Mouse (Mus musculus): ENCODE results near the gene Arrdc5. TPM values are rescaled to one million over a fixed set of nuclear protein-coding genes. Genes with fewer than 3 reads are reported as not detected.

Gene Arrdc5
- not detected in 2 replicates for polyA plus RNA-seq (2015; fragmentation: Nextera tagmentation; extraction: Ambion mirVana)

DNA sequence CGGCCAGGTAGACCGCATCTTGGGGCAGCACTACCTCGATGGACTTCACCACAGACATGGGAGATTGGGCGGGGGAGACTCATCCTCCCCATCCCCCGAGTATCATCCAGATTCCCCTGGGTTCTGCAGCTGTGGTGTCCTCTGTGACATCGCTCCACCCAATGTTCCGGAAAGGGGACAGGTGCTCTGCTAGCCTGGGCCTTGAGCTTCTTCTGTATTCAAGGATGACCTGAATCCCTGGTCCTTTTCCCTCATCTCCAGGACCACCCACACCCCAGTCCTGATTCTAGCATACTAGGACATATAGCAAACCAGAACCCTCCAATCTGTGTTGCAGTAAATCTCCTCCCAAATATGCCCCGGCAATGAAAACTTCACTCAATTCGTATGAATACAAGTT lies at the start of gene Arrdc5:
TSS of gene Arrdc5 (minus strand) at position 101 of the 400 bp plus-strand sequence.
- WGBS (ENCODE audit: insufficient replicate concordance): 86% methylated on average over 9 of the region's 9 CpGs
- Histone ChIP-seq H3K36me3 (replicated peaks; ENCODE audit: insufficient read depth, low read length) (no peaks in the 10 kb centered on the region), H3K4me1 (ENCODE audit: insufficient read depth) (peaks cover 26% of the 10 kb centered on the region), H3K4me3 (ENCODE audit: low read depth, low read length) (no peak within 1 kb of the TSS), H3K27me3 (ENCODE audit: insufficient read depth, low read length) (no peaks in the 10 kb centered on the region), H3K9me3 (ENCODE audit: low read length) (no peaks in the 10 kb centered on the region), H3K27ac (ENCODE audit: low read depth) (no peak within 1 kb of the TSS), H3K9ac (replicated peaks) (no peak within 1 kb of the TSS), H3K4me2 (ENCODE audit: low read depth, low read length) (no peak within 1 kb of the TSS)
- DNase-seq (no peak), ATAC-seq (no peak)
- TF ChIP-seq EP300 (IDR thresholded peaks at IDR 0.05; ENCODE audit: low read depth) (no peak), CTCF (IDR thresholded peaks at IDR 0.05; ENCODE audit: low read depth) (no peak)

DNA sequence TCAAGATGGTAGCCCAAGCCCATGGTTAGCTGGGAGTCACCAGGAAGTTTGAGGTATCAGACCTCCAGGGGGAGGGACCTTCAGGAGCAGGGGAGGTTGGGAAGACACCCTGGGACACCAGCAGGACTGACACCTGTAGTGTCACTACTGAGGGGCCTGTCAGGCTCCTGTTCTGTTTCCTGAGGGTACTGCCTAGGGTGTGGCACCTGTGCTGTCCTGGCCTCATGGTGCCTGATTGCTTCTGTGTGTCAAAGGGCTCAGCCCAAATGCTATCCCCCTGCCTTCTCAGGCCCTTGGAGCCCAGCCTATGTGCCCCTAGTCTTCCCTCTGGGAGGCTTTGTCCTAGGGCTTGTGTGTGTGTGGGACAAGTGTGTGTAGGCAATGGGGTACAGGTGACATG lies 48.5 kb upstream of the Arrdc5 start:
- no peak for TF ChIP-seq EP300 (IDR thresholded peaks at IDR 0.05; ENCODE audit: low read depth)
- TF ChIP-seq CTCF (IDR thresholded peaks at IDR 0.05; ENCODE audit: low read depth): no peak
- Histone ChIP-seq H3K4me2 (ENCODE audit: low read depth, low read length) (no peak overlapping the region), H3K27me3 (ENCODE audit: insufficient read depth, low read length) (no peaks in the 10 kb centered on the region), H3K4me1 (ENCODE audit: insufficient read depth) (peaks cover 4% of the 10 kb centered on the region), H3K36me3 (replicated peaks; ENCODE audit: insufficient read depth, low read length) (0 out of 2 replicates have a peak, but pooled peaks cover 3% of the 10 kb centered on the region), H3K9ac (replicated peaks) (no peak overlapping the region), H3K4me3 (ENCODE audit: low read depth, low read length) (no peak overlapping the region), H3K27ac (ENCODE audit: low read depth) (no peak overlapping the region), H3K9me3 (ENCODE audit: low read length) (no peaks in the 10 kb centered on the region)
- DNase-seq (no peak), ATAC-seq (peak; percentile 30; the same call in 1 of the 2 replicates)

DNA sequence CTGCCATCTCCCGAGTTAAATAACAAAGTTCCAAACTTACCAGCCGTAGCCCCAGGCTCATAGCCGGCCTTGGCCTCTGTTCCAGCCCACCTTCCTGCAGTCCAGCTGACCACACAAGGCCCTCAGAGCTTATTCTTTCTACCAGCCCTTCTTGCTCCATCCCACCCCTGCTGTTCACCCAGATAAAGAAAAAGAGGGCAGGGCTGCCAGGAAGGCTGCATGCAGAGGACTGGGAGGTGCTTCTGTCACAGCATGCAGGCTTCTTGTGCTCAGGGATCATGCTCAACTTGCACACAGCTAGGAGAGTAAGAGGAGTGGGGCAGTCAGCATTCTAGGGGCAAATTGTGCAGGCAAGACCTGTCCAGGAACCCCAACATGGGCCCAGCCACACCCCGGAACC lies 48.0 kb upstream of the Arrdc5 start:
- H3K4me1 ChIP-seq (ENCODE audit: insufficient read depth): peaks cover 8% of the 10 kb centered on the region

DNA sequence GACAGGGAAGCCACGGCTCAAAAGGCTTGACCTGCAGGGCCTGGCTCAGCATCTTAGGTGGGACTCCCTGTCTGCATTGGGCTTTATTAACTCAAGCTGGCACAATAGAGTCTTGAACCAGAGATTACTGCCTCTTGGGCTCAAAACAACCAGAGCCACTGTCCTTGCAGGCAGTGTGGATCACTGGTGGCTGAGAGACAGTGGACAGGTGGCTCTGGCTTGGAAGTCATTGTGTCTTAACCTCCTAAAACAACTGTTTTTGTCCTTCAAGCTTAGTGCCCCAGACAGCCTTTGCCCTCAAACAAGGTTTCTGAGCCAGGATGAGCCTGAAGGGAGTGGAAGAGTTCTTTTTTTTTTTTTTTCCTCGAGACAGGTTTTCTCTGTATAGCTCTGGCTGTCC lies 45.3 kb upstream of the Arrdc5 start:
- WGBS (ENCODE audit: insufficient replicate concordance): 85% methylated on average over 2 of the region's 2 CpGs
- no peak for DNase-seq
- TF ChIP-seq CTCF (IDR thresholded peaks at IDR 0.05; ENCODE audit: low read depth): no peak
- no peak for TF ChIP-seq EP300 (IDR thresholded peaks at IDR 0.05; ENCODE audit: low read depth)

More for the DNA sequence above, 48.0 kb upstream of the Arrdc5 start:
- H3K9me3 ChIP-seq (ENCODE audit: low read length): no peaks in the 10 kb centered on the region
- ATAC-seq: peak; percentile 58
- H3K9ac ChIP-seq (replicated peaks): no peak overlapping the region
- no peak overlapping the region for H3K4me2 ChIP-seq (ENCODE audit: low read depth, low read length)
- DNase-seq: no peak
- no peak overlapping the region for H3K4me3 ChIP-seq (ENCODE audit: low read depth, low read length)
- no peaks in the 10 kb centered on the region for H3K36me3 ChIP-seq (replicated peaks; ENCODE audit: insufficient read depth, low read length)
- TF ChIP-seq EP300 (IDR thresholded peaks at IDR 0.05; ENCODE audit: low read depth): no peak
- TF ChIP-seq CTCF (IDR thresholded peaks at IDR 0.05; ENCODE audit: low read depth): no peak
- no peaks in the 10 kb centered on the region for H3K27me3 ChIP-seq (ENCODE audit: insufficient read depth, low read length)
- no peak overlapping the region for H3K27ac ChIP-seq (ENCODE audit: low read depth)
- 49% methylated on average over 4 of the region's 4 CpGs for WGBS (ENCODE audit: insufficient replicate concordance)

DNA sequence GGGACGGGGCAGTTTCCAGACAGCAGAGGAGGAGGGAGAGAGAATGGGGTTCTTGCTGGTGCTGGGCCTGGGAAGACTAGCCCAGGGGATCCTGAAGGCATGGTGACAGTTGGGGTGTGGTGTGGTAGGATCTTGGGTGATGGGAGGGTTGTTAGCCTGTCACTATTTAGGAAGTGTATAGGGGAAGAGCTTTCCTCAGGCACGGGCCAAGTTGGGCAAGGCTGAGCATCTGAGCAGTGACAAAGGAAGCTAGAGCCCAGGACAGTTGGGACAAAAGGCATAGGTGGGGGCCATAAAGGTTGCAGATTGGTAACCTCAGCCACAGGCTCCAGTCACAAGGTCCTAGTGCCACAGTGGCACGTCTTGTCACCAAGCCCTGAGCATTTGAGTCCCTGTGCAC lies 43.4 kb upstream of the Arrdc5 start:
- no peak overlapping the region for H3K9ac ChIP-seq (replicated peaks)
- peak overlapping the region; percentile 6; the same call in 1 of the 2 replicates for H3K27ac ChIP-seq (ENCODE audit: low read depth)
- no peaks in the 10 kb centered on the region for H3K9me3 ChIP-seq (ENCODE audit: low read length)
- H3K27me3 ChIP-seq (ENCODE audit: insufficient read depth, low read length): no peaks in the 10 kb centered on the region
- 56% methylated on average over 3 of the region's 3 CpGs for WGBS (ENCODE audit: insufficient replicate concordance)
- no peak for TF ChIP-seq EP300 (IDR thresholded peaks at IDR 0.05; ENCODE audit: low read depth)
- no peak for TF ChIP-seq CTCF (IDR thresholded peaks at IDR 0.05; ENCODE audit: low read depth)
- H3K4me2 ChIP-seq (ENCODE audit: low read depth, low read length): no peak overlapping the region
- DNase-seq (no peak), ATAC-seq (no peak)
- H3K4me1 ChIP-seq (ENCODE audit: insufficient read depth): peaks cover 5% of the 10 kb centered on the region; the same call in 1 of the 2 replicates
- H3K36me3 ChIP-seq (replicated peaks; ENCODE audit: insufficient read depth, low read length): no peaks in the 10 kb centered on the region; the same call in 1 of the 2 replicates
- H3K4me3 ChIP-seq (ENCODE audit: low read depth, low read length): no peak overlapping the region

More for the DNA sequence above, 45.3 kb upstream of the Arrdc5 start:
- peaks cover 8% of the 10 kb centered on the region for H3K4me1 ChIP-seq (ENCODE audit: insufficient read depth)
- no peaks in the 10 kb centered on the region for H3K9me3 ChIP-seq (ENCODE audit: low read length)
- no peaks in the 10 kb centered on the region for H3K36me3 ChIP-seq (replicated peaks; ENCODE audit: insufficient read depth, low read length)
- H3K9ac ChIP-seq (replicated peaks): no peak overlapping the region
- H3K27ac ChIP-seq (ENCODE audit: low read depth): no peak overlapping the region
- no peak for ATAC-seq
- H3K4me3 ChIP-seq (ENCODE audit: low read depth, low read length): no peak overlapping the region
- no peak overlapping the region for H3K4me2 ChIP-seq (ENCODE audit: low read depth, low read length)
- no peaks in the 10 kb centered on the region for H3K27me3 ChIP-seq (ENCODE audit: insufficient read depth, low read length)

DNA sequence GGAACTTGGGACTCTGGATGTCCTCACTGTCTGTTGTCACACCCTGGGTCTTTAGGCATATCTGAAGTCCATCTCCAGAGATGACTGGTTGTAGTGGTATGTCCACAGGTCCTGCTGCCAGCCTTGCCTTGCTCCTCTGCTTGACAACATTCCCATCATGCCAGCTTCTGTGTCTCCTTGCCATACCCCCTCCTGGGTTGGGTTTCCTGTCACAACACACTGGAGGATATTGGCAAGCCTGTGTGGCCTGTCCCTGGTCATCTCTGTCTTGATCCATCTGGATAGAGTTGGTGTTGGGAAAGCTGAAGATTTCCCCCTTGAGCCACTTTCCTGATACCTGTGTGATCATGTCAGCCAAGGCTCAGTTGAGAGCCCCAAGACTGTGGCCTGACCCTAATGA lies 40.6 kb upstream of the Arrdc5 start:
- H3K9ac ChIP-seq (replicated peaks): no peak overlapping the region; the same call in 1 of the 2 replicates
- H3K4me3 ChIP-seq (ENCODE audit: low read depth, low read length): no peak overlapping the region
- H3K27ac ChIP-seq (ENCODE audit: low read depth): no peak overlapping the region
- DNase-seq (no peak), ATAC-seq (no peak)
- no peak overlapping the region for H3K4me2 ChIP-seq (ENCODE audit: low read depth, low read length)
- H3K4me1 ChIP-seq (ENCODE audit: insufficient read depth): peaks cover 5% of the 10 kb centered on the region; the same call in 1 of the 2 replicates
- no peaks in the 10 kb centered on the region for H3K9me3 ChIP-seq (ENCODE audit: low read length)
- no peaks in the 10 kb centered on the region for H3K27me3 ChIP-seq (ENCODE audit: insufficient read depth, low read length)
- H3K36me3 ChIP-seq (replicated peaks; ENCODE audit: insufficient read depth, low read length): no peaks in the 10 kb centered on the region; the same call in 1 of the 2 replicates
- TF ChIP-seq EP300 (IDR thresholded peaks at IDR 0.05; ENCODE audit: low read depth) (no peak), CTCF (IDR thresholded peaks at IDR 0.05; ENCODE audit: low read depth) (no peak)

DNA sequence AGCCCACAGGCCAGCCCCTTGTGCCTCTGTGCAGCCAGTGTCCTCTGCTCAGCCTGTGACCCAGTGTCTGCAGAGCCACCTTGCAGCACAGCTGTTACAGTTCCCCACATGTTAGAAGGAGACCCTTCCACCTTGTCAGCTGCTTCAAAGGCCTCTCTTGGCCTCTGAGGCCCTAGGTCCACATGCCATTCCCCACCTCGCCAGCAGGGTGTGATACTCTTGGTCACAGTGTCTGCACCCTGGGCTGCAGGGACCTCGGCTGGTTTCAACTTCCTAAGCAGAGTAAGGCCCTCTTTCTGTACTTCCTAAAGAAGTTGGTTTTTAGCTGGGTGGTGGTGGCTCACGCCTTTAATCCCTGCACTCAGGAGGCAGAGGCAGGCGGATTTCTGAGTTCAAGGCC lies 38.8 kb upstream of the Arrdc5 start:
- Histone ChIP-seq H3K27ac (ENCODE audit: low read depth) (no peak overlapping the region), H3K9ac (replicated peaks) (no peak overlapping the region), H3K4me3 (ENCODE audit: low read depth, low read length) (no peak overlapping the region), H3K9me3 (ENCODE audit: low read length) (no peaks in the 10 kb centered on the region), H3K4me1 (ENCODE audit: insufficient read depth) (peaks cover 5% of the 10 kb centered on the region; the same call in 1 of the 2 replicates), H3K4me2 (ENCODE audit: low read depth, low read length) (no peak overlapping the region), H3K36me3 (replicated peaks; ENCODE audit: insufficient read depth, low read length) (no peaks in the 10 kb centered on the region; the same call in 1 of the 2 replicates), H3K27me3 (ENCODE audit: insufficient read depth, low read length) (no peaks in the 10 kb centered on the region)
- WGBS (ENCODE audit: insufficient replicate concordance): 42% methylated on average over 4 of the region's 4 CpGs
- TF ChIP-seq EP300 (IDR thresholded peaks at IDR 0.05; ENCODE audit: low read depth): no peak
- TF ChIP-seq CTCF (IDR thresholded peaks at IDR 0.05; ENCODE audit: low read depth): peak; percentile 78
- ATAC-seq (peak; percentile 52), DNase-seq (peak; percentile 66)
